In genomic region chr5:53881381-53881990, GRCm38 (mm10) we compare ENCODE assay signal across 14 mouse cellular contexts.
DNase-seq lines count a peak whose midpoint lies in the region; ATAC-seq and TF ChIP-seq lines count a peak whose summit lies in the region.
"Had no signal": no experiment of that assay in that cellular context is flagged by ENCODE, and none has a peak within 500 bp of the region (broad histone marks: within the 10 kb centered on the region; RNA-seq: fewer than 3 reads in every experiment).

No protein-coding gene starts in this region.

- H3K9ac ChIP-seq in lung, postnatal 0 days (replicated peaks; ENCODE audit: low read depth): no peak overlapping the region
- H3K9ac ChIP-seq in heart, postnatal 0 days (replicated peaks; ENCODE audit: low read depth, low read length): no peak overlapping the region
- H3K9ac ChIP-seq in hindbrain, postnatal 0 days (replicated peaks; ENCODE audit: low read length): no peak overlapping the region
- H3K9ac ChIP-seq: hindbrain, embryonic 13.5 days; liver, embryonic 15.5 days had no signal

- no peak for TF ChIP-seq POLR2A in olfactory bulb, adult 2 months (IDR thresholded peaks at IDR 0.05; ENCODE audit: insufficient read depth, low read depth, low read length)

- peaks cover 4% of the 10 kb centered on the region; the same call in 1 of the 2 replicates for H3K36me3 ChIP-seq in lung, postnatal 0 days (ENCODE audit: insufficient read depth, low read length)
- H3K36me3 ChIP-seq in heart, postnatal 0 days (replicated peaks; ENCODE audit: control insufficient read depth, insufficient read depth, low read length): peaks cover 7% of the 10 kb centered on the region; the same call in 1 of the 2 replicates
- H3K36me3 ChIP-seq in hindbrain, postnatal 0 days (ENCODE audit: insufficient read depth, low read length): no peaks in the 10 kb centered on the region; the same call in 1 of the 2 replicates
- H3K36me3 ChIP-seq: liver, embryonic 15.5 days had no signal

- peak; percentile 46 for ATAC-seq in lung, postnatal 0 days
- ATAC-seq in heart, postnatal 0 days (ENCODE audit: insufficient read depth, low read depth): peak; percentile 49; the same call in 1 of the 2 replicates
- no peak for ATAC-seq in hindbrain, postnatal 0 days

- H3K27me3 ChIP-seq in lung, postnatal 0 days (replicated peaks; ENCODE audit: insufficient read depth, low read length): no peaks in the 10 kb centered on the region
- H3K27me3 ChIP-seq in heart, postnatal 0 days (ENCODE audit: control insufficient read depth, insufficient read depth, low read length): no peaks in the 10 kb centered on the region
- no peaks in the 10 kb centered on the region for H3K27me3 ChIP-seq in hindbrain, postnatal 0 days (ENCODE audit: insufficient read depth, low read length)
- H3K27me3 ChIP-seq: hindbrain, embryonic 13.5 days; liver, embryonic 15.5 days had no signal

- H3K4me1 ChIP-seq in lung, postnatal 0 days (ENCODE audit: insufficient read depth, low read depth, low read length): no peaks in the 10 kb centered on the region
- H3K4me1 ChIP-seq in heart, postnatal 0 days (ENCODE audit: control insufficient read depth, insufficient read depth): no peaks in the 10 kb centered on the region; the same call in 1 of the 2 replicates
- peaks cover 2% of the 10 kb centered on the region; the same call in 1 of the 2 replicates for H3K4me1 ChIP-seq in olfactory bulb, adult 2 months (ENCODE audit: control insufficient read depth, insufficient read depth, low read length)
- no peaks in the 10 kb centered on the region for H3K4me1 ChIP-seq in hindbrain, postnatal 0 days (ENCODE audit: insufficient read depth, low read length)
- H3K4me1 ChIP-seq: hindbrain, embryonic 13.5 days; liver, embryonic 15.5 days had no signal

- 35% methylated on average over 4 of the region's 4 CpGs for WGBS in lung, postnatal 0 days
- WGBS in heart, postnatal 0 days: 24% methylated on average over 4 of the region's 4 CpGs
- 25% methylated on average over 4 of the region's 4 CpGs for WGBS in olfactory bulb, adult 2 months
- WGBS in hindbrain, postnatal 0 days: 74% methylated on average over 4 of the region's 4 CpGs

- H3K27ac ChIP-seq in gastrocnemius, adult 2 months: peak overlapping the region; percentile 29; the same call in 1 of the 2 replicates
- H3K27ac ChIP-seq in lung, postnatal 0 days (ENCODE audit: low read length): no peak overlapping the region; the same call in 1 of the 2 replicates
- peak overlapping the region; percentile 47 for H3K27ac ChIP-seq in heart, postnatal 0 days (ENCODE audit: low read depth)
- H3K27ac ChIP-seq in olfactory bulb, adult 2 months (ENCODE audit: insufficient read depth, low read depth, low read length): 0 out of 2 replicates have a peak overlapping the region, but pooled peaks have one; percentile 33
- no peak overlapping the region for H3K27ac ChIP-seq in hindbrain, postnatal 0 days
- H3K27ac ChIP-seq: forebrain, embryonic 10.5 days; hindbrain, embryonic 13.5 days; liver, embryonic 15.5 days; stomach, postnatal 0 days had no signal

- no peak overlapping the region for H3K4me3 ChIP-seq in gastrocnemius, adult 2 months
- H3K4me3 ChIP-seq in lung, postnatal 0 days (ENCODE audit: low read depth, low read length): no peak overlapping the region
- H3K4me3 ChIP-seq in heart, postnatal 0 days (ENCODE audit: low read depth, low read length): no peak overlapping the region
- H3K4me3 ChIP-seq in olfactory bulb, adult 2 months (ENCODE audit: insufficient read depth, low read depth, low read length): no peak overlapping the region
- no peak overlapping the region for H3K4me3 ChIP-seq in hindbrain, postnatal 0 days (ENCODE audit: low read length)
- H3K4me3 ChIP-seq: forebrain, embryonic 10.5 days; hindbrain, embryonic 13.5 days; liver, embryonic 15.5 days had no signal

- TF ChIP-seq CTCF in gastrocnemius, adult 2 months (IDR thresholded peaks at IDR 0.05): no peak
- no peak for TF ChIP-seq CTCF in lung, postnatal 0 days (IDR thresholded peaks at IDR 0.05)
- no peak for TF ChIP-seq CTCF in heart, postnatal 0 days (IDR thresholded peaks at IDR 0.05; ENCODE audit: low read depth)
- TF ChIP-seq CTCF in olfactory bulb, adult 2 months (IDR thresholded peaks at IDR 0.05; ENCODE audit: insufficient read depth, low read depth, low read length): no peak
- no peak for TF ChIP-seq CTCF in hindbrain, postnatal 0 days (IDR thresholded peaks at IDR 0.05; ENCODE audit: low read depth)

- no peaks in the 10 kb centered on the region for H3K9me3 ChIP-seq in lung, postnatal 0 days (ENCODE audit: low read length)
- no peaks in the 10 kb centered on the region for H3K9me3 ChIP-seq in heart, postnatal 0 days (replicated peaks; ENCODE audit: control insufficient read depth, low read length)
- H3K9me3 ChIP-seq in hindbrain, postnatal 0 days (ENCODE audit: low read length): no peaks in the 10 kb centered on the region
- H3K9me3 ChIP-seq: forebrain, embryonic 10.5 days; hindbrain, embryonic 13.5 days; liver, embryonic 15.5 days had no signal

- TF ChIP-seq EP300 in lung, postnatal 0 days (IDR thresholded peaks at IDR 0.05): no peak
- TF ChIP-seq EP300 in heart, postnatal 0 days (IDR thresholded peaks at IDR 0.05; ENCODE audit: low read depth): no peak

- intact Hi-C loops in gastrocnemius, adult 2 months (cut with DNase I): no loop called here
- intact Hi-C loops in gastrocnemius, postnatal 36 days (cut with DNase I): no loop called here

- no peak overlapping the region for H3K4me2 ChIP-seq in lung, postnatal 0 days (replicated peaks; ENCODE audit: low read depth, low read length)
- H3K4me2 ChIP-seq in heart, postnatal 0 days (ENCODE audit: low read depth, low read length): no peak overlapping the region
- H3K4me2 ChIP-seq in hindbrain, postnatal 0 days (ENCODE audit: low read depth, low read length): no peak overlapping the region
- H3K4me2 ChIP-seq: hindbrain, embryonic 13.5 days; liver, embryonic 15.5 days had no signal

- DNase-seq in gastrocnemius, adult 2 months: no peak
- no peak for DNase-seq in gastrocnemius, postnatal 36 days
- DNase-seq in lung, postnatal 0 days (ENCODE audit: low spot score): peak; percentile 9
- no peak for DNase-seq in lung, postnatal 4 days
- no peak for DNase-seq in heart, postnatal 0 days (ENCODE audit: low spot score)
- DNase-seq in cerebellum, postnatal 14 days: no peak
- no peak for DNase-seq in hindbrain, postnatal 0 days (ENCODE audit: low spot score)
- DNase-seq: cerebellum, adult 8-10 months; thymus, postnatal 4 days had no signal

Comparison
In these comparisons a context has a peak if more than half of its experiments do, and no peak if none do; other contexts are left out.
1. H3K27ac ChIP-seq: peak in gastrocnemius, adult 2 months (single experiment), heart, postnatal 0 days (single experiment) and olfactory bulb, adult 2 months (single experiment); none in lung, postnatal 0 days (single experiment) and hindbrain, postnatal 0 days (single experiment).